Mouse (Mus musculus) neural tube, embryonic 14.5 days (tissue): Measurements from ENCODE around the gene Mylip. TPM values are rescaled to one million over a fixed set of nuclear protein-coding genes. Genes with fewer than 3 reads are reported as not detected.

ENCODE experiments used
- ATAC-seq: fragments of 200-750 bp; cut with Nextera tagmentation; 2 replicates; pipeline ENCODE4 v1.8.0; 2017; ENCODE audit warnings: low read depth, mild to moderate bottlenecking, moderate TSS enrichment, moderate library complexity
- H3K27ac ChIP-seq: fragments of 300-500 bp; sonication (generic); 2 replicates; pipeline ENCODE4 v1.5.1; 2014; ENCODE audit warnings: low read depth, mild to moderate bottlenecking, control low read depth, low read length, moderate library complexity, mixed read lengths
- H3K27me3 ChIP-seq: fragments of 300-500 bp; sonication (generic); 2 replicates; pipeline ENCODE4 v1.6.1; 2014; ENCODE audit warnings: low read length; ENCODE audit not compliant: control insufficient read depth, insufficient read depth
- H3K36me3 ChIP-seq: fragments of 300-500 bp; sonication (generic); 2 replicates; pipeline ENCODE4 v1.6.1; 2014; ENCODE audit warnings: low read length, mixed read lengths; ENCODE audit not compliant: control insufficient read depth, insufficient read depth
- H3K4me1 ChIP-seq: fragments of 300-500 bp; sonication (generic); 2 replicates; pipeline ENCODE4 v1.6.1; 2014; ENCODE audit warnings: low read length; ENCODE audit not compliant: control insufficient read depth, insufficient read depth
- H3K4me2 ChIP-seq: fragments of 300-500 bp; sonication (generic); 2 replicates; pipeline ENCODE4 v1.6.1; 2014; ENCODE audit warnings: mild to moderate bottlenecking, low read depth, low read length, control low read depth
- H3K4me3 ChIP-seq: fragments of 300-500 bp; sonication (generic); 2 replicates; pipeline ENCODE4 v1.5.1; 2014; ENCODE audit warnings: low read depth, low read length, control low read depth, mixed read lengths
- H3K9ac ChIP-seq: fragments of 300-500 bp; sonication (generic); replicated peaks from 2 replicates; pipeline ENCODE4 v1.6.1; 2014; ENCODE audit warnings: low read depth, mild to moderate bottlenecking, control low read depth, low read length, mixed read lengths
- H3K9me3 ChIP-seq: fragments of 300-500 bp; sonication (generic); 2 replicates; pipeline ENCODE4 v1.6.1; 2016; ENCODE audit warnings: low read length; ENCODE audit not compliant: control insufficient read depth
- WGBS: fragments of 180-500 bp; shearing (Covaris S2); extraction: QIAGEN DNeasy Blood & Tissue Kit; methylation state at CpG from one replicate; pipeline ENCODE4 v1.1.7; 2014; 5-methylcytosine and 5-hydroxymethylcytosine counted together
- polyA plus RNA-seq: library from polyadenylated mRNA; unstranded; fragments of >200 nt; fragmentation: Nextera tagmentation; extraction: Ambion mirVana; gene quantifications from 2 replicates; pipeline ENCODE4 v1.2.1, GENCODE M21; 2014

The Mylip gene
- polyA plus RNA-seq = 4.4 and 4.7 TPM in 2 replicates

DNA sequence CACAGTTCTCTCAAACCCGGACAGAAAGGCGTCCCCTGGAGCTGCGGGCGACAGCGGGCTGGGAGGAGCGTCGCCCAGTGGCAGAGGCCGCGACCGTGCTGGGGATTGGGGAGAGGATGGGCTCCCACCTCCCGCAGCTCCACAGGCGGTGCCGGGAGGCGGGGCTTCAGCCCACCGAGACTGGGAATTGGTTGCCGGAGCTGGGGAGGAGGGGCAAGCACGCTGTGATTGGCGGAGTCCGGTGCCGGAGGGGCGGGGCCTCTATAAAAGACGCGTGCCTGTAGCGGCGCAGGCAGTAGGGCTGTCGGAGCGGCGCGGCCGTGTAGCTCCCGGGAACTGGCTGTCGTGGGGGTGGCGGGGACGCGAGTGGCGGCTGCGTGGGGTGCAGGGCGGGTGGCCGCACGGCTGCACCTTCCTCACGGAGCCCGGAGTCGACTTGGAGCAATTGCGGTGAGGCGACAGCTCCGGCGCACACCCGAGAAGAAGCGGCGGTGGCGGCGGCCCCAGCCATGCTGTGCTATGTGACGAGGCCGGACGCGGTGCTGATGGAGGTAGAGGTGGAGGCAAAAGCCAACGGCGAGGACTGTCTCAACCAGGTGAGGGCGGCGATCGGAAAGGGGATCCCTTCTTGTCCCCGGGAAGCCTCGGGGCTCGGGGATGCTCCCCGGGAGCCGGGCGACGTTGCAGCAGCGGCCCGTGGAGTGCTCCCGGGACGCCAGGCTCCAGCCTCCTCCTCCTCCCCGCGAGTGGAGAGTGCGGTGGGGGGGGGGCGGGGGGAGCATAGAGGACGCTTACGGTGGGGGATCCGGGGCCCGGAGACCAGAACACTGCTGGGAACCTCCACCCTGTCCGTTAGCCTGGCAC is at the start of gene Mylip:
Mylip (plus strand) TSS at position 295 of the 864 bp plus-strand sequence.
- peak; percentile 98 for ATAC-seq
- Histone ChIP-seq H3K4me2 (peak within 1 kb of the TSS; percentile 59), H3K9me3 (no peaks in the 10 kb centered on the region), H3K27ac (peak within 1 kb of the TSS; percentile 76), H3K4me1 (peaks cover 9% of the 10 kb centered on the region; the same call in 1 of the 2 replicates), H3K36me3 (no peaks in the 10 kb centered on the region), H3K27me3 (no peaks in the 10 kb centered on the region), H3K9ac (peak within 1 kb of the TSS; percentile 65), H3K4me3 (peak within 1 kb of the TSS; percentile 69)
- under 1% methylated on average over 77 of the region's 81 CpGs for WGBS

GRCm38 (mm10) chr13:45341991-45342390 is 47.6 kb upstream of the Mylip start:
- Histone ChIP-seq H3K4me2 (no peak overlapping the region), H3K4me1 (no peaks in the 10 kb centered on the region), H3K9me3 (no peaks in the 10 kb centered on the region), H3K9ac (no peak overlapping the region), H3K36me3 (no peaks in the 10 kb centered on the region), H3K4me3 (no peak overlapping the region), H3K27me3 (no peaks in the 10 kb centered on the region), H3K27ac (no peak overlapping the region)
- ATAC-seq = no peak

DNA sequence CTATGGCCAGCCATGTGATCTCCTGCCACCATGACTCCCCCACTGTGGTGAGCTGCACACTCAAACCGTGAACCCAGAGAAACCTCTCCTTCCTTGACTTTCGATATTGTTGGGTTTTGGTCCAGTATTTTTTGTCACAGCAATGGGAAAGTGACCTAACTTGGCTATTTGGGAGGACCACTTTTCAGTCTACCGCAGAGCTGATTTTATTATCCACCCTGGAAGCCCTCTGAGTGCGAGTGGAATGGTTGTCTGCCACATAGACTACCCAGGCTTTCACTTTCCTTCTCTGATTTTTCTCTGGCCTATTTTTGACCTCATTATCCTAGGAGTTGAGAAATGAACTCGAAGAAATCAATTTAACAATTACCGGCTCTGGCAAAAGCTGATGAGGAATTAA is 46.0 kb upstream of the Mylip start:
- ATAC-seq = no peak
- no peaks in the 10 kb centered on the region for H3K4me1 ChIP-seq
- H3K9me3 ChIP-seq = no peaks in the 10 kb centered on the region
- no peak overlapping the region for H3K4me2 ChIP-seq
- H3K9ac ChIP-seq = no peak overlapping the region
- no peak overlapping the region for H3K27ac ChIP-seq
- 90% methylated on average over 6 of the region's 6 CpGs for WGBS
- H3K27me3 ChIP-seq = no peaks in the 10 kb centered on the region
- no peaks in the 10 kb centered on the region for H3K36me3 ChIP-seq
- no peak overlapping the region for H3K4me3 ChIP-seq

GRCm38 (mm10) chr13:45343966-45344365 is 45.6 kb upstream of the Mylip start:
- Histone ChIP-seq H3K27me3 (no peaks in the 10 kb centered on the region), H3K4me2 (no peak overlapping the region), H3K4me1 (no peaks in the 10 kb centered on the region), H3K4me3 (no peak overlapping the region), H3K9ac (no peak overlapping the region), H3K27ac (no peak overlapping the region), H3K36me3 (no peaks in the 10 kb centered on the region), H3K9me3 (no peaks in the 10 kb centered on the region)
- WGBS = 73% methylated on average over 4 of the region's 4 CpGs
- no peak for ATAC-seq

- Histone ChIP-seq H3K27ac (no peak overlapping the region), H3K4me3 (no peak overlapping the region), H3K4me1 (no peaks in the 10 kb centered on the region), H3K9ac (no peak overlapping the region), H3K4me2 (no peak overlapping the region), H3K9me3 (no peaks in the 10 kb centered on the region), H3K36me3 (no peaks in the 10 kb centered on the region), H3K27me3 (no peaks in the 10 kb centered on the region)
- ATAC-seq = no peak
- WGBS = 7% methylated on average over 14 of the region's 14 CpGs
Observed at GRCm38 (mm10) chr13:45345471-45346159, 43.9 kb upstream of the Mylip start.

DNA sequence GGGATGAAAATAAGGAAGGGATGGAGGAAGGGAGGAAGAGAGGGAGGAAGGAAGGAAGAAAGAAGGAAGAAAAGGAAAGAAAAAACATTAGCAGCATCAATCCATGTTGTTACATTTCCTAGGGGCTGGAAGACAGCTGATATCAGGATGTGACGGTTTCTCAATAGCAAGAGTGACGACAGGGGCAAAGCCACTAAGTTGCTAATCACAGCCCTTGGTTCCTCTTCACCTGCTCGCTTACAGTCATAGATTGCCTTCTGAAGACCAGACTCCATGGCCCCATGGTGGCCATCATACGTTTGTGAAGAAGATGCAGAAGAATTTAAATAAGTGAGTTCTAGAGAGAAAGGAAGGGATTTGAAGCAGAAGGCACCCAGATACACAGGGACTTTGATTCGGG is 38.1 kb upstream of the Mylip start:
- Histone ChIP-seq H3K27ac (no peak overlapping the region), H3K4me2 (no peak overlapping the region), H3K9me3 (no peaks in the 10 kb centered on the region), H3K9ac (no peak overlapping the region), H3K27me3 (no peaks in the 10 kb centered on the region), H3K4me3 (no peak overlapping the region), H3K36me3 (no peaks in the 10 kb centered on the region), H3K4me1 (no peaks in the 10 kb centered on the region)
- ATAC-seq = no peak
- 89% methylated on average over 5 of the region's 5 CpGs for whole genome bisulfite sequencing

GRCm38 (mm10) chr13:45354824-45355223 is 34.7 kb upstream of the Mylip start:
- Histone ChIP-seq H3K4me1 (no peaks in the 10 kb centered on the region), H3K9me3 (no peaks in the 10 kb centered on the region), H3K4me2 (no peak overlapping the region), H3K27ac (no peak overlapping the region), H3K9ac (no peak overlapping the region), H3K36me3 (no peaks in the 10 kb centered on the region), H3K27me3 (no peaks in the 10 kb centered on the region), H3K4me3 (no peak overlapping the region)
- 87% methylated on average over 2 of the region's 2 CpGs for WGBS
- ATAC-seq = no peak

- Histone ChIP-seq H3K27me3 (no peaks in the 10 kb centered on the region), H3K36me3 (no peaks in the 10 kb centered on the region), H3K4me3 (no peak overlapping the region), H3K4me1 (no peaks in the 10 kb centered on the region), H3K27ac (no peak overlapping the region), H3K4me2 (no peak overlapping the region), H3K9me3 (no peaks in the 10 kb centered on the region), H3K9ac (no peak overlapping the region)
- 96% methylated on average over 5 of the region's 5 CpGs for WGBS
- no peak for ATAC-seq
Observed at GRCm38 (mm10) chr13:45358208-45358607, 31.3 kb upstream of the Mylip start.

DNA sequence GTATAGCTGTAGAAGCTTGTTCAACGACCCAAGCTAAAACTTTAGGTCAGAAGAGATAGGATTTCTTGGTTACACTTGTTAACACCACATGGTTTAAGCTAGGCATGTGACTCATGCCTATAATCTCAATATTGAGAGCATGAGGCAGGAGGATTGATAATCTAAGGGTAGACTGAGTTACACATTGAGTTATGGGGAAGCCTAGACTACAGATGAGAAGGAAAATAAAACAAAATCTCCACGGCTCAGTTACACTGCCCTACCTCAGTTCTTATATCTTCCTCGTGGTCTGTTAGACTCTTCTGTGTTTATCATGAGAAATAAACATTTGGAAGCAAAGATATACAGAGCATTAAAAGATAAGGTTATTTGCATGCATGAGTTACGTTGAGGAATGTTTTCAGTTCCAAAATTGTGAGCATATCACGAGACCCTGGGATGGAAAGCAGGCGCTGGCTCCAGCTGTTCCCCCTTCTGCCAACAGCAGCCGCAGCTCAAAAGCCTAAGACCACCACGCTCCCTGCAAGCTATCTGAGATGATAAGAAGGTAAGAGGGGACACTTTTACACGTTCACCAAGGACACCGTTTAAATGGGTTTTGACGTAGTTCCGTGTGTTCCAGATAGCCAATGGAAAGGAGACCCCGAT is 30.7 kb upstream of the Mylip start:
- Histone ChIP-seq H3K9me3 (no peaks in the 10 kb centered on the region), H3K4me1 (no peaks in the 10 kb centered on the region), H3K36me3 (no peaks in the 10 kb centered on the region), H3K9ac (no peak overlapping the region), H3K27ac (no peak overlapping the region), H3K27me3 (no peaks in the 10 kb centered on the region), H3K4me3 (no peak overlapping the region), H3K4me2 (no peak overlapping the region)
- ATAC-seq = no peak
- 90% methylated on average over 13 of the region's 13 CpGs for WGBS
